Mouse (Mus musculus) kidney, postnatal 25 days (tissue): ENCODE results near the gene Id1.

Experiments
- DNase-seq, 2 experiments: peaks; one replicate each; pipeline ENCODE4 v3.0.0; 2021; ENCODE audit warnings: mixed read lengths in 2 of 2

Id1 gene

GRCm38 (mm10) chr2:152756474-152757393 lies 20.7 kb downstream of the Id1 start:
- DNase-seq: no peak

- DNase-seq: no peak
Observed at GRCm38 (mm10) chr2:152757478-152757877, 21.4 kb downstream of the Id1 start.

GRCm38 (mm10) chr2:152758351-152758750 lies 22.3 kb downstream of the Id1 start:
- no peak for DNase-seq

- no peak for DNase-seq
Observed at GRCm38 (mm10) chr2:152763310-152763709, 27.3 kb downstream of the Id1 start.

DNA sequence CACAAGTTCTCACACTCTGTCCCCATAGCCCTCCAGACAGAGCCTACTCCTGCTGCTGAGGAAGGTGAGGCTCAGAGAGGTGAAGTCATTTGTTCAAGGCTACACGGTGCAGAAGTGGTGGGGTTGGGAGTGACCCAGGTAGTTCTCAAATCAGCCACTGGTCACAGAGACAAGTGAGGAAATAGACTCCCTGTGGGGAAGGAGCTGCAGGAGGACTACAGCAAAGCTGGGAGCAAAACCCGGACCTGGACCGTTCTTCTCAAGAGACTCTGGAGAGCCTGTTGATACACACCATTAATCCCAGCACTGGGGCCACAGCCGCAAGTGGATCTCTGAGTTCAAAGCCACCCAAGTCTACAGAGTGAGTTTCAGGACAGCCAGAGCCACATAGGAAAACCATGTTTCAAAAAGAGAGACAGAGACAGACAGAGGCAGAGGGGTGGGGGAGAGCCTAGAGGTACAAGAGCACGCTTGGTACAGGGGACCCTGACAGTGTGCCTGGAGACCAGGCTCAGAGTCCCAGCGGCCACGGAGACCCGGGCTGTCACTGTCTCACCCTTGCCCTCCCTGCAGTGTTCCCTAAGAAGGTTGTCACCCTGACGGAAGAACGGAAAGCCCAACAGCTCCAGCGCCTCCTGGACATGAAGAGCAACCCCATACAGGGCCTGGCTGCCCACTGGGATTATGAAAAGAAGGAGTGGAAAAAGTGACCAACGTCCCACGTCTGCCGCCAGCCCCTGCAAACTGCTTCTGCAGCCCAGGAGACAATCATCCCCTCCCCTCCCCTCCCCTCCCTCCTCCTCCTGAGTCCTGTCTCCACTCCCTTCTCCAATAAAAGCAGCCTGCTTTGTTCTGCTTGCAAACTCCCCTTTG lies 28.4 kb downstream of the Id1 start:
- no peak for DNase-seq

DNA sequence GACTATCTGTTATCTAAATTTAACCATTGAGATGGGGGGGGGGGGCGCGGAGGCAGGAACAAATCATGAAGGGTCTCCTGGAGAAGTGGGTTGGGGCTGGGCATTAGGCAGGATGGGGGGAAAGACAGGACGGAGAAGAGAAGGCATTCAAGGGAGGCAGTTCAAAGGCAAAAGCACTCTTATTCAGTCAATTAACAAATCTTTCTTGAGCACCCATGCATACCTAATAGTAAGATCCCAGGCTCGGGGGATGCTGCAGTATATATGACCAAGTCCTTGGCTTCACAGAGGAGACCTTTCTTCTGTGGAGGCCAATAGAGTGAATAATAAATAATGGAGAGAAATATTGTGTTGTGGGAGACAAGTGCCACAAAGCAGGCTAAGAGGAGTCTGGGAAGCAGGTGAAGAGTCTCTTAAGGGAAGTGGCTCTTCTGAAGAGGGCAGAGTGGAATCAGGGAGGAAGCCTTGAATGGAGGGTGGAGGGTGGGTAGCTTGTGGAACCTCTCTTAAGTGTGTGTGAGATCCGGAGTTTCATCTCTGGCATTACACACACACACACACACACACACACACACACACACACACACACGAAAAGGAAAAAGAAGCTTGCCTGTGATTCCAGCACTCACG lies 29.1 kb downstream of the Id1 start:
- no peak for DNase-seq

- DNase-seq: peak; percentile 92 to 96
Observed at GRCm38 (mm10) chr2:152766387-152767123, 30.5 kb downstream of the Id1 start.

- DNase-seq: peak; percentile 80 to 87
Observed at GRCm38 (mm10) chr2:152767618-152768271, 31.7 kb downstream of the Id1 start.

DNA sequence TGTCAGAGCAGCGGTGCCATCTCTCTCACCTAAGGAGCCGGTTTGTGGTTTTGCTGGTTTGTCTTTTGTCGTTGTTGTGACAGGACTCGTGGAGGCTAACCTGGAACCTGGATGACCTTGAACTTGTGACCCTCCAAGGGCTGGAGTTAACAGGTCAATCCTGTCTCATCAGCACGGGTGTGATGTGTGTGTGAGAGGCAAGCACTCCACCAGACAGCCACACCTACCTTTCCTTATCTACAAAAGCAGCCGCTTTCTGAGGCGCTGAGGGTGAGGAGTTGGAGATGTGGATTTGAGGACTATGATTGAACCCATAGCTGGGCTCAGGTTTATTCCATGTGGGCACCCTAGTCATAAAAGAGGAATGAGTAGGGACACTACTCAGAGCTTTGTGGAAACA lies 33.6 kb downstream of the Id1 start:
- DNase-seq: no peak

DNA sequence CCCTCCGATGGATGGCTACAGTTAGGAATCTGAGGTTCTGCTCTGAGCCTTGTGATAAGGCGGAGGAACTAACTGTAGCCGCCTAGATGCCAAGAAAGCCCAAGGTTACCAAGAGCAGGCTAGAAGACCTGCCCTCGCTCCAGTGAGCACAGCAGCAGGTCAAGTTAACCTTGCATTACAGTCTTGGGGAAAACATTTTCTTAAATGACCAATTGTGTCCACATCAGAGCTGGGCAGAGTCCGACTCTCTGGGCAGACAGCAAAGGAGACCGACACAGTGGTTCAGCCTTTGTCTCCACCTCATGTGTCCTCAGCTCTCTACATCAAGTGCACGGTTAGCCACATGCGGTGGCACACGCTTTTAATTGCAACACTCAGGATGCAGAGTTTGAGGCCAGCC lies 35.5 kb downstream of the Id1 start:
- peak; percentile 67 to 88 for DNase-seq

GRCm38 (mm10) chr2:152772231-152772630 lies 36.2 kb downstream of the Id1 start:
- DNase-seq: no peak

- DNase-seq: no peak
Observed at GRCm38 (mm10) chr2:152775357-152775756, 39.3 kb downstream of the Id1 start.

DNA sequence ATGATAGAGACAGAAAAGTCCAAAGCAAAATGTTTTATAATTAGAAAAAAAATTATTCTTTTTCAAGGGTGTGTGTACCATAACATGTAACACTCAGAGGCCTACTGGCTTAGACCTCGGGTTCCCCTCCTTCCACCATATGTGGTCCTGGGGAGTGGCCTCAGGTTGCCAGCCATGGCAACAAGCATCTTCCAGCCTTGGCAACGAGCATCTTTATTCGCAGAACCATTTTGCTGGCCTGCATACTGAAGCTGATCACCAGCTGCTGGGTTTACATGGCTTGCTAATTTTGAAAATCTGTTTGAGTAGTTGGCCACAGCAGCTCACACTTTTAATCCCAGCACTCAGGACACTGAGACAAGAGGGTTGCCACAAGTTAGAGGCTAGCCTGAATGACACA lies 40.0 kb downstream of the Id1 start:
- DNase-seq: no peak

- no peak for DNase-seq
Observed at GRCm38 (mm10) chr2:152776435-152776834, 40.4 kb downstream of the Id1 start.

GRCm38 (mm10) chr2:152777081-152777480 lies 41.0 kb downstream of the Id1 start:
- DNase-seq: no peak

DNA sequence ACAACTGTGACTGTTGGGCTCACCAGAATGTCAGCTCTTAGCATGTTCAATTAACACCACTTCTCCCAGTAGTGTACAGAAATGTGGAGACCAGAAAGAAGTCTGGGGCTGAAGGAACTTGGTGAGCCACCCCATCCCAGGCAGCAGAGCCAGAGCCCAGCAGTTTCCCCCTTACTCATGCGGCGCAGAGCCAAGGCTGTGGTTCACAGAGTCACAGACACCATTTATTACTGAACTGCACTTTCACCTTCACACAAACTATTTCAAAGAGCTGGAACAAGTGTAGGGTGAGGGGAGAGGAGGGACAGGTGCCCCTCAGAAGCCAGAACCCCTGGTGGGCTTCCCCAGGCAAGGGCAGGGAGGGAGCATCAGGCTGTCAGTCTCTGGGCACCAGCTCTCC lies 44.4 kb downstream of the Id1 start:
- no peak for DNase-seq

DNA sequence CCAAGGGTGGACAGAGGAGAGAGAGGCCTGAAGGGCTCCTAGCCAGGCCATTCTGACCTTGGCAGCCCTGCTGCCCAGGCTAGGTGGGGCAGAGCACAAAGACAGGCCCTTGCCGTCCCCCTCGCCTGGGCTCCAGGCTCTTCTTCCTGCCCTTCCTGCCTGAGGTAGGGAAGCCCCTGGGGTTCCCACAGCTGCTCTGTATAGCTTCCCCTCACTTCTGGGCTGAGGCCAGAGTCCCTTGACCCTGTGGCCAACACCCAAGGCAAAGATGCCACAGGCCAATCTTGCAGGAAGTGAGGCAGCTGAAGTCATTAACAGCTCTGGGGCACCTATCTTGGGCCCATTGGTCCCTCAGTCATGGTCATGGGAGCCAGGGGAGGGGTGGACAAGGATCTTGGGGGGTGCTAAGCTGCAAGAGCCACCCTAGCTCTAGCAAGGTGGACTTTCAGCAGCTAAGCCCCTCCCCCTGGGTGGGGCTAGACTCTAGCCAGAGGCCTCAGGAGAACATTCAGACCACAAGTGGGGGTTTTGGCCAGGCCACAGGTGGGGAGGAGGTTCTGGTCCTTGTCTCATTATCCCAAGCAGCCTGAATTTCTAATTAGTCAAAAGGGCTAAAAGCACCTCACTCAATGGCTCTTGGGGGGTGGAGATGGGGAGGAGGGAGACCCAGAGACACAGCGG lies 45.1 kb downstream of the Id1 start:
- DNase-seq: peak; percentile 41 to 71

DNA sequence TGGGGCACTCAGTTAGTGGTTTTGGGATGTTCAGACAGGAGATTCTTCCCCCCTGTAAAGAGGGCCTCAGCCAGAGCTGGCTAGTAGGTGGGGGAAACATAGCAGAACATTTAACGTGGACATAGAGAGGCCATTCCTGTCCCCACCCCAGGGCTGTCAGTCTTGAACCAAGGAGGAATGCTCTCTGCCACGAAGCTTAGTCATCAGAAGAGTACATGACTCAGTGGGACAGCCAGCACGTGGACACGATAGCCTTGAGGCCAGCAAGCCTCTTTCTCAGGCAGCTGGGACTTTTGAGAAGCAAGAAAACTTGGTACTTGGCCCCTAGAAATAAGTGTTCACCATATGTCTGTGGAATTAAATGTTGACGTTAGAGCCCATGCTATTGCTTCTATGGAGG lies 46.6 kb downstream of the Id1 start:
- DNase-seq: no peak

DNA sequence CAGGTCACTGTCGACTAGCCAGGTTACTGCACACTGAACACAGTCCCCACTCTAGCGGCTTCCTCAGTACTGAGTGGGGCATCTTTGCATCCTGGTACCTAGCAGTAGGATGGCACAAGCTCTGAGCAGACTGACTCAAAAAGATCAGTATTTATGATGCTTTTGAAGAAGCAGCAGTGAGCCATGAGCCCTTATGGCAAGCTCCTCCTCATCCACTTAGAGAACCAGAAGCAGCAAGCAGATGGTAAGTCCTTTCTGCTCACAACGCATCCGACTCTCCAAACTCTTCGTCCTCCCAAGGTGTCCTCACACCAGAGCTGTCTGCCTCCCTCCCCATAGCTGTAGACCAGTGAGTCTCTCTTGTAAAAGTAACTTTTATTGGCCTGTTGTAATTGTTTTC lies 47.2 kb downstream of the Id1 start:
- no peak for DNase-seq

GRCm38 (mm10) chr2:152784640-152785039 lies 48.6 kb downstream of the Id1 start:
- DNase-seq: no peak
